Mouse (Mus musculus): ENCODE data around the gene Pdxk. TPM values are rescaled to one million over a fixed set of nuclear protein-coding genes. Genes with fewer than 3 reads are reported as not detected.

Pdxk gene
- total RNA-seq, 1 experiment: 10.3 TPM

GRCm38 (mm10) chr10:78439990-78440389, 24.8 kb downstream of the Pdxk start:
- TF ChIP-seq MAFK (IDR thresholded peaks at IDR 0.05; ENCODE audit: insufficient read depth, low read depth, low read length) (no peak), CHD2 (IDR thresholded peaks at IDR 0.05; ENCODE audit: low read depth, low read length) (no peak), HCFC1 (IDR thresholded peaks at IDR 0.05; ENCODE audit: borderline replicate concordance, insufficient read depth, low read length) (no peak), ZC3H11A (IDR thresholded peaks at IDR 0.05; ENCODE audit: borderline replicate concordance, low read depth, low read length) (no peak), ZNF384 (IDR thresholded peaks at IDR 0.05; ENCODE audit: low read depth, low read length) (no peak)
- H3K4me3 ChIP-seq (ENCODE audit: insufficient read depth in 1 of 2, low read depth in 1 of 2, low read length in 2 of 2, poor library complexity in 1 of 2, severe bottlenecking in 1 of 2): no peak overlapping the region
- H3K36me3 ChIP-seq (ENCODE audit: control insufficient read depth, insufficient read depth, low read length, poor library complexity, severe bottlenecking): peaks cover 12% of the 10 kb centered on the region; the same call in 1 of the 2 replicates
- H3K27ac ChIP-seq (ENCODE audit: insufficient read depth, low read depth, low read length, poor library complexity, severe bottlenecking): no peak overlapping the region
- H3K9ac ChIP-seq (ENCODE audit: insufficient read depth, low read depth, low read length, poor library complexity, severe bottlenecking): no peak overlapping the region
- H3K4me1 ChIP-seq (ENCODE audit: control insufficient read depth in 2 of 2, insufficient read depth in 2 of 2, low read length in 2 of 2, poor library complexity in 1 of 2): no peaks in the 10 kb centered on the region
- in situ Hi-C loops (cut with MboI; ENCODE audit: low sequenced_read_pairs in 2 of 2, unreplicated experiment in 2 of 2): no loop called here
- no peak for DNase-seq (ENCODE audit: low read depth, low spot score)
- H3K9me3 ChIP-seq (ENCODE audit: control insufficient read depth, insufficient read depth, low read depth, low read length): no peaks in the 10 kb centered on the region

GRCm38 (mm10) chr10:78439550-78439949, 25.2 kb downstream of the Pdxk start:
- H3K27ac ChIP-seq (ENCODE audit: insufficient read depth, low read depth, low read length, poor library complexity, severe bottlenecking): no peak overlapping the region
- no peak overlapping the region for H3K4me3 ChIP-seq (ENCODE audit: insufficient read depth in 1 of 2, low read depth in 1 of 2, low read length in 2 of 2, poor library complexity in 1 of 2, severe bottlenecking in 1 of 2)
- H3K9ac ChIP-seq (ENCODE audit: insufficient read depth, low read depth, low read length, poor library complexity, severe bottlenecking): no peak overlapping the region
- H3K9me3 ChIP-seq (ENCODE audit: control insufficient read depth, insufficient read depth, low read depth, low read length): no peaks in the 10 kb centered on the region
- no peak for DNase-seq (ENCODE audit: low read depth, low spot score)
- H3K36me3 ChIP-seq (ENCODE audit: control insufficient read depth, insufficient read depth, low read length, poor library complexity, severe bottlenecking): peaks cover 8% of the 10 kb centered on the region; the same call in 1 of the 2 replicates
- in situ Hi-C loops (cut with MboI; ENCODE audit: low sequenced_read_pairs in 2 of 2, unreplicated experiment in 2 of 2): no loop called here
- TF ChIP-seq MAFK (IDR thresholded peaks at IDR 0.05; ENCODE audit: insufficient read depth, low read depth, low read length) (no peak), ZC3H11A (IDR thresholded peaks at IDR 0.05; ENCODE audit: borderline replicate concordance, low read depth, low read length) (no peak), CHD2 (IDR thresholded peaks at IDR 0.05; ENCODE audit: low read depth, low read length) (no peak), HCFC1 (IDR thresholded peaks at IDR 0.05; ENCODE audit: borderline replicate concordance, insufficient read depth, low read length) (no peak), ZNF384 (IDR thresholded peaks at IDR 0.05; ENCODE audit: low read depth, low read length) (no peak)
- H3K4me1 ChIP-seq (ENCODE audit: control insufficient read depth in 2 of 2, insufficient read depth in 2 of 2, low read length in 2 of 2, poor library complexity in 1 of 2): no peaks in the 10 kb centered on the region

- TF ChIP-seq ZC3H11A (IDR thresholded peaks at IDR 0.05; ENCODE audit: borderline replicate concordance, low read depth, low read length): no peak
- no peak for TF ChIP-seq CHD2 (IDR thresholded peaks at IDR 0.05; ENCODE audit: low read depth, low read length)
- TF ChIP-seq MAFK (IDR thresholded peaks at IDR 0.05; ENCODE audit: insufficient read depth, low read depth, low read length): no peak
- TF ChIP-seq ZNF384 (IDR thresholded peaks at IDR 0.05; ENCODE audit: low read depth, low read length): no peak
- TF ChIP-seq HCFC1 (IDR thresholded peaks at IDR 0.05; ENCODE audit: borderline replicate concordance, insufficient read depth, low read length): no peak
- in situ Hi-C loops (cut with MboI; ENCODE audit: low sequenced_read_pairs in 2 of 2, unreplicated experiment in 2 of 2): no loop called here
Measured at GRCm38 (mm10) chr10:78438094-78438493, 26.7 kb downstream of the Pdxk start.

GRCm38 (mm10) chr10:78432853-78433252, 31.9 kb downstream of the Pdxk start:
- no peaks in the 10 kb centered on the region for H3K9me3 ChIP-seq (ENCODE audit: control insufficient read depth, insufficient read depth, low read depth, low read length)
- TF ChIP-seq ZNF384 (IDR thresholded peaks at IDR 0.05; ENCODE audit: low read depth, low read length) (no peak), HCFC1 (IDR thresholded peaks at IDR 0.05; ENCODE audit: borderline replicate concordance, insufficient read depth, low read length) (no peak), MAFK (IDR thresholded peaks at IDR 0.05; ENCODE audit: insufficient read depth, low read depth, low read length) (no peak), CHD2 (IDR thresholded peaks at IDR 0.05; ENCODE audit: low read depth, low read length) (no peak), ZC3H11A (IDR thresholded peaks at IDR 0.05; ENCODE audit: borderline replicate concordance, low read depth, low read length) (no peak)
- H3K36me3 ChIP-seq (ENCODE audit: control insufficient read depth, insufficient read depth, low read length, poor library complexity, severe bottlenecking): no peaks in the 10 kb centered on the region; the same call in 1 of the 2 replicates
- DNase-seq (ENCODE audit: low read depth, low spot score): no peak
- in situ Hi-C loops (cut with MboI; ENCODE audit: low sequenced_read_pairs in 2 of 2, unreplicated experiment in 2 of 2): no loop called here
- no peak overlapping the region for H3K27ac ChIP-seq (ENCODE audit: insufficient read depth, low read depth, low read length, poor library complexity, severe bottlenecking)
- no peak overlapping the region for H3K4me3 ChIP-seq (ENCODE audit: insufficient read depth in 1 of 2, low read depth in 1 of 2, low read length in 2 of 2, poor library complexity in 1 of 2, severe bottlenecking in 1 of 2)
- H3K9ac ChIP-seq (ENCODE audit: insufficient read depth, low read depth, low read length, poor library complexity, severe bottlenecking): no peak overlapping the region
- H3K4me1 ChIP-seq (ENCODE audit: control insufficient read depth in 2 of 2, insufficient read depth in 2 of 2, low read length in 2 of 2, poor library complexity in 1 of 2): peaks cover 6 to 12% of the 10 kb centered on the region in 2 experiments; a peak in 2 of 4 replicates

More at GRCm38 (mm10) chr10:78438094-78438493, 26.7 kb downstream of the Pdxk start:
- Histone ChIP-seq H3K4me1 (ENCODE audit: control insufficient read depth in 2 of 2, insufficient read depth in 2 of 2, low read length in 2 of 2, poor library complexity in 1 of 2) (peaks cover 0 to 1% of the 10 kb centered on the region in 2 experiments; a peak in 1 of 4 replicates), H3K9me3 (ENCODE audit: control insufficient read depth, insufficient read depth, low read depth, low read length) (no peaks in the 10 kb centered on the region), H3K36me3 (ENCODE audit: control insufficient read depth, insufficient read depth, low read length, poor library complexity, severe bottlenecking) (peaks cover 6% of the 10 kb centered on the region; the same call in 1 of the 2 replicates), H3K4me3 (ENCODE audit: insufficient read depth in 1 of 2, low read depth in 1 of 2, low read length in 2 of 2, poor library complexity in 1 of 2, severe bottlenecking in 1 of 2) (no peak overlapping the region), H3K9ac (ENCODE audit: insufficient read depth, low read depth, low read length, poor library complexity, severe bottlenecking) (no peak overlapping the region), H3K27ac (ENCODE audit: insufficient read depth, low read depth, low read length, poor library complexity, severe bottlenecking) (no peak overlapping the region)
- no peak for DNase-seq (ENCODE audit: low read depth, low spot score)
